Mouse (Mus musculus) liver (tissue): ENCODE measurements around the gene Map1lc3b.

Source experiments
- DNase-seq: peaks from one replicate; pipeline ENCODE4 v3.0.0-alpha.2; 2020; ENCODE audit warnings: mixed read lengths

The Map1lc3b gene

GRCm38 (mm10) chr8:121590203-121591177 lies at the start of gene Map1lc3b:
Map1lc3b (plus strand) TSS chr8:121590361.
- DNase-seq: peak; percentile 96

- DNase-seq: no peak
Measured at GRCm38 (mm10) chr8:121541862-121542261, 48.3 kb upstream of the Map1lc3b start.

- no peak for DNase-seq
Measured at GRCm38 (mm10) chr8:121542901-121543300, 47.3 kb upstream of the Map1lc3b start.

- DNase-seq: no peak
Measured at GRCm38 (mm10) chr8:121544276-121544785, 45.8 kb upstream of the Map1lc3b start, which contains the start of gene 1700018B08Rik. 1700018B08Rik (minus strand) TSS chr8:121544320.

GRCm38 (mm10) chr8:121544936-121545335 lies 45.2 kb upstream of the Map1lc3b start:
- DNase-seq: no peak

- peak; percentile 80 for DNase-seq
Measured at GRCm38 (mm10) chr8:121547132-121547531, 43.0 kb upstream of the Map1lc3b start.

- no peak for DNase-seq
Measured at GRCm38 (mm10) chr8:121550056-121550455, 40.1 kb upstream of the Map1lc3b start.

- DNase-seq: no peak
Measured at GRCm38 (mm10) chr8:121551065-121551985, 38.8 kb upstream of the Map1lc3b start.

- DNase-seq: no peak
Measured at GRCm38 (mm10) chr8:121552506-121552905, 37.7 kb upstream of the Map1lc3b start.

GRCm38 (mm10) chr8:121553831-121554475 lies 36.2 kb upstream of the Map1lc3b start:
- no peak for DNase-seq

- no peak for DNase-seq
Measured at GRCm38 (mm10) chr8:121557746-121558145, 32.4 kb upstream of the Map1lc3b start.

- DNase-seq: no peak
Measured at GRCm38 (mm10) chr8:121558538-121558937, 31.6 kb upstream of the Map1lc3b start.

- no peak for DNase-seq
Measured at GRCm38 (mm10) chr8:121559801-121560200, 30.4 kb upstream of the Map1lc3b start.

- no peak for DNase-seq
Measured at GRCm38 (mm10) chr8:121560432-121561100, 29.6 kb upstream of the Map1lc3b start.

- no peak for DNase-seq
Measured at GRCm38 (mm10) chr8:121561636-121562345, 28.4 kb upstream of the Map1lc3b start.

- DNase-seq: no peak
Measured at GRCm38 (mm10) chr8:121562941-121563351, 27.2 kb upstream of the Map1lc3b start.

- no peak for DNase-seq
Measured at GRCm38 (mm10) chr8:121563701-121564100, 26.5 kb upstream of the Map1lc3b start.

- DNase-seq: no peak
Measured at GRCm38 (mm10) chr8:121568321-121568720, 21.8 kb upstream of the Map1lc3b start.

GRCm38 (mm10) chr8:121570335-121570734 lies 19.8 kb upstream of the Map1lc3b start:
- peak; percentile 49 for DNase-seq

- no peak for DNase-seq
Measured at GRCm38 (mm10) chr8:121570801-121571200, 19.4 kb upstream of the Map1lc3b start.

- no peak for DNase-seq
Measured at GRCm38 (mm10) chr8:121572121-121572520, 18.0 kb upstream of the Map1lc3b start.
